Mouse (Mus musculus) CH12.LX (cell line): ENCODE measurements at regions not wholly inside any gene's neighbourhood (a gene's known extent, or its start where the extent isn't known, plus 50 kb on each side); places are given as distances from the start of the nearest gene placed in this dataset.

Experiments used
- DNase-seq: peaks from one replicate; pipeline ENCODE4 v3.0.0-alpha.2; 2013; ENCODE audit errors: extremely low read depth
- H3K27ac ChIP-seq: 2 replicates; pipeline ENCODE4 v1.5.1; 2012; ENCODE audit warnings: low read depth, mild to moderate bottlenecking, control low read depth, moderate library complexity; ENCODE audit not compliant: insufficient read depth
- H3K27me3 ChIP-seq: replicated peaks from 2 replicates; pipeline ENCODE3; 2012; ENCODE audit warnings: inconsistent platforms
- H3K36me3 ChIP-seq, 2 experiments: replicated peaks in 1 of 2; 2 replicates each; pipeline versions ENCODE3 to v1.6.1; 2012; ENCODE audit warnings: inconsistent platforms in 1 of 2, low read length in 1 of 2, mild to moderate bottlenecking in 1 of 2, mixed read lengths in 1 of 2, moderate library complexity in 1 of 2; ENCODE audit not compliant: control insufficient read depth in 1 of 2, insufficient read depth in 1 of 2
- H3K4me1 ChIP-seq, 2 experiments: 2 replicates each; pipeline ENCODE4 v1.6.1; 2012; ENCODE audit warnings: inconsistent platforms in 1 of 2, moderate library complexity in 1 of 2; ENCODE audit not compliant: insufficient read depth in 2 of 2, control insufficient read depth in 1 of 2
- H3K4me2 ChIP-seq: 2 replicates; pipeline ENCODE4 v1.6.1; 2012; ENCODE audit warnings: low read depth, mild to moderate bottlenecking, control low read depth; ENCODE audit not compliant: poor library complexity, insufficient read depth, severe bottlenecking
- H3K4me3 ChIP-seq, 3 experiments: fragments of 150-350 bp in 1 of 3; sonication (generic) in 1 of 3; replicated peaks in 1 of 3; 2 replicates each; pipeline versions ENCODE3 to v1.5.1; 2011 to 2012; ENCODE audit warnings: low read depth in 2 of 3, low read length in 2 of 3, mild to moderate bottlenecking in 2 of 3, moderate library complexity in 2 of 3, control low read depth in 1 of 3, improper control_type of control experiment in 1 of 3, inconsistent platforms in 1 of 3, mixed read lengths in 1 of 3; ENCODE audit not compliant: poor library complexity in 1 of 3
- H3K79me2 ChIP-seq: replicated peaks from 2 replicates; pipeline ENCODE4 v1.6.1; 2012; ENCODE audit warnings: mild to moderate bottlenecking, moderate library complexity; ENCODE audit not compliant: control insufficient read depth, poor library complexity, insufficient read depth, severe bottlenecking; ENCODE audit errors: extremely low read depth
- H3K9ac ChIP-seq: 2 replicates; pipeline ENCODE4 v1.6.1; 2012; ENCODE audit warnings: low read depth, mild to moderate bottlenecking, control low read depth, moderate library complexity; ENCODE audit not compliant: insufficient read depth
- H3K9me3 ChIP-seq: replicated peaks from 2 replicates; pipeline ENCODE3; 2012; ENCODE audit warnings: low read length, inconsistent platforms, mixed read lengths
- CHD1 ChIP-seq: IDR thresholded peaks from 2 replicates; pipeline ENCODE4 v1.6.1; 2012; ENCODE audit warnings: low read depth, low read length, improper control_type of control experiment, inconsistent platforms
- CTCF ChIP-seq, 2 experiments: IDR thresholded peaks in 1 of 2; conservative IDR thresholded peaks in 1 of 2; 2 replicates each; pipeline ENCODE4 v1.5.1; 2011 to 2012; ENCODE audit warnings: low read depth in 2 of 2, low read length in 2 of 2, improper control_type of control experiment in 1 of 2, inconsistent platforms in 1 of 2, mild to moderate bottlenecking in 1 of 2, moderate library complexity in 1 of 2
- E2F4 ChIP-seq: IDR thresholded peaks from 2 replicates; pipeline ENCODE4 v1.6.1; 2011; ENCODE audit warnings: low read depth, low read length, improper control_type of control experiment; ENCODE audit not compliant: insufficient replicate concordance
- EP300 ChIP-seq: IDR thresholded peaks from 2 replicates; pipeline ENCODE4 v1.6.1; 2011; ENCODE audit warnings: low read length, improper control_type of control experiment
- ETS1 ChIP-seq: conservative IDR thresholded peaks from 2 replicates; pipeline ENCODE4 v1.6.1; 2012; ENCODE audit warnings: low read depth, mild to moderate bottlenecking, inconsistent platforms, low read length, improper control_type of control experiment, moderate library complexity
- IRF4 ChIP-seq: IDR thresholded peaks from 2 replicates; pipeline ENCODE4 v1.6.1; 2014; ENCODE audit warnings: low read depth, mild to moderate bottlenecking, inconsistent platforms, low read length, improper control_type of control experiment
- JUN ChIP-seq: IDR thresholded peaks from 2 replicates; pipeline ENCODE4 v1.6.1; 2011; ENCODE audit warnings: low read depth, mild to moderate bottlenecking, low read length, improper control_type of control experiment, moderate library complexity; ENCODE audit not compliant: insufficient read depth
- KAT2A ChIP-seq: IDR thresholded peaks from 2 replicates; pipeline ENCODE4 v1.6.1; 2012; ENCODE audit warnings: low read length, improper control_type of control experiment, inconsistent platforms; ENCODE audit not compliant: insufficient replicate concordance
- MAFK ChIP-seq: IDR thresholded peaks from 2 replicates; pipeline ENCODE4 v1.6.1; 2011; ENCODE audit warnings: low read length, improper control_type of control experiment; ENCODE audit not compliant: insufficient replicate concordance
- MAX ChIP-seq: IDR thresholded peaks from 2 replicates; pipeline ENCODE4 v1.6.1; 2011; ENCODE audit warnings: low read length, improper control_type of control experiment
- MAZ ChIP-seq: IDR thresholded peaks from 2 replicates; pipeline ENCODE4 v1.6.1; 2012; ENCODE audit warnings: low read depth, mild to moderate bottlenecking, inconsistent platforms, low read length, improper control_type of control experiment, moderate library complexity
- MEF2A ChIP-seq: IDR thresholded peaks from 2 replicates; pipeline ENCODE4 v1.6.1; 2014; ENCODE audit warnings: low read depth, mild to moderate bottlenecking, inconsistent platforms, low read length, improper control_type of control experiment, borderline replicate concordance
- NELFE ChIP-seq: IDR thresholded peaks from 2 replicates; pipeline ENCODE4 v1.6.1; 2011; ENCODE audit warnings: low read depth, low read length, improper control_type of control experiment
- NRF1 ChIP-seq: IDR thresholded peaks from 2 replicates; pipeline ENCODE4 v1.6.1; 2014; ENCODE audit warnings: low read depth, mild to moderate bottlenecking, inconsistent platforms, low read length, improper control_type of control experiment, moderate library complexity
- PAX5 ChIP-seq: IDR thresholded peaks from 2 replicates; pipeline ENCODE4 v1.6.1; 2012; ENCODE audit warnings: low read length, inconsistent platforms, mixed read lengths
- POLR2A ChIP-seq: IDR thresholded peaks from 2 replicates; pipeline ENCODE4 v1.6.1; 2011; ENCODE audit warnings: low read depth, mild to moderate bottlenecking, improper control_type of control experiment, low read length
- POLR2AphosphoS2 ChIP-seq: IDR thresholded peaks from 2 replicates; pipeline ENCODE4 v1.6.1; 2011; ENCODE audit warnings: low read depth, low read length, improper control_type of control experiment
- TBP ChIP-seq: conservative IDR thresholded peaks from 2 replicates; pipeline ENCODE4 v1.6.1; 2011; ENCODE audit warnings: low read depth, low read length, improper control_type of control experiment
- TCF12 ChIP-seq: IDR thresholded peaks from 2 replicates; pipeline ENCODE4 v1.6.1; 2014; ENCODE audit warnings: low read depth, mild to moderate bottlenecking, inconsistent platforms, low read length, improper control_type of control experiment
- USF1 ChIP-seq: IDR thresholded peaks from 2 replicates; pipeline ENCODE4 v1.6.1; 2014; ENCODE audit warnings: low read depth, mild to moderate bottlenecking, inconsistent platforms, low read length, improper control_type of control experiment
- USF2 ChIP-seq: conservative IDR thresholded peaks from 2 replicates; pipeline ENCODE4 v1.6.1; 2011; ENCODE audit warnings: low read depth, low read length, improper control_type of control experiment
- ZC3H11A ChIP-seq: IDR thresholded peaks from 2 replicates; pipeline ENCODE4 v1.6.1; 2012; ENCODE audit warnings: low read depth, mild to moderate bottlenecking, inconsistent platforms, low read length, improper control_type of control experiment
- dilution Hi-C: fragments of 300-500 bp; cut with MboI; formaldehyde crosslinking; loops from 2 replicates; pipeline ENCODE4 v1.14.3; 2020; ENCODE audit warnings: low sequenced_read_pairs; ENCODE audit not compliant: extremely low pct_unique_long_range_greater_than_20kb, extremely low pct_ligation_motif_present
- in situ Hi-C: fragments of 300-500 bp; cut with MboI; formaldehyde crosslinking; loops from 3 replicates; pipeline ENCODE4 v1.14.3; 2019; ENCODE audit warnings: low sequenced_read_pairs, low pct_ligation_motif_present, low pct_unique_long_range_greater_than_20kb, mixed read lengths

DNA sequence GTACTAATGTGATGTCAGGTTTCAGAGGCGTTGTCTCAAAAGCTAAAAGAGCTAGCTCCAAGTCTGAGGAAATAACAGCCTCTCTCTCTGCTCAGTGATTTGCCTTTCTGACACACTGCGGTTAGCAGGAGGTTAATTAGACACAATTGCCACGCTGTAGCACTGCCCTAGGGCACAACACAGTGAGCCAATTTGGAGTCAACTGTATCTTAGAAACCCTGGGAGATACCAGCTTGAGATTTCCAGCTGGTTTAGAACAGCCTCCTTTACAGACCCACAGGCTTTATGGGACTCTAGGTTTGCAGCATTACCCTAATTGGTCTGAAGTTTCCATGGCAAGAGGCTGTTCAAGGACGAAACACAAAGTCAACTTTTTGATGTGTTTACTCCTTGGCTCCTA lies 176.9 kb upstream of the Fer start:
- H3K4me1 ChIP-seq = peaks cover 8 to 14% of the 10 kb centered on the region in 2 experiments
- peaks cover 3 to 4% of the 10 kb centered on the region in 2 experiments for H3K36me3 ChIP-seq
- H3K9me3 ChIP-seq = no peaks in the 10 kb centered on the region
- no peaks in the 10 kb centered on the region for H3K27me3 ChIP-seq
- no peak overlapping the region for H3K4me3 ChIP-seq
- no peak overlapping the region for H3K4me2 ChIP-seq
- no peak overlapping the region for H3K27ac ChIP-seq
- DNase-seq = no peak
- no peak overlapping the region for H3K9ac ChIP-seq
- no peaks in the 10 kb centered on the region for H3K79me2 ChIP-seq
- no peak for TF ChIP-seq ZC3H11A
- no peak for TF ChIP-seq POLR2A
- no peak for TF ChIP-seq E2F4
- TF ChIP-seq USF1 = no peak
- TF ChIP-seq MEF2A = no peak
- no peak for TF ChIP-seq POLR2AphosphoS2
- no peak for TF ChIP-seq USF2
- no peak for TF ChIP-seq NELFE
- TF ChIP-seq NRF1 = no peak
- no peak for TF ChIP-seq TBP
- TF ChIP-seq MAZ = no peak
- no peak for TF ChIP-seq PAX5
- TF ChIP-seq ETS1 = no peak
- no peak for TF ChIP-seq JUN
- TF ChIP-seq MAX = no peak
- TF ChIP-seq IRF4 = no peak
- TF ChIP-seq CTCF (conservative IDR thresholded peaks at IDR 0.05 in 1 of 2, IDR thresholded peaks at IDR 0.05 in 1 of 2; ENCODE audit: low read depth in 2 of 2, low read length in 2 of 2) = no peak
- TF ChIP-seq CHD1 = no peak
- dilution Hi-C loops (no loop called here), in situ Hi-C loops (no loop called here)

DNA sequence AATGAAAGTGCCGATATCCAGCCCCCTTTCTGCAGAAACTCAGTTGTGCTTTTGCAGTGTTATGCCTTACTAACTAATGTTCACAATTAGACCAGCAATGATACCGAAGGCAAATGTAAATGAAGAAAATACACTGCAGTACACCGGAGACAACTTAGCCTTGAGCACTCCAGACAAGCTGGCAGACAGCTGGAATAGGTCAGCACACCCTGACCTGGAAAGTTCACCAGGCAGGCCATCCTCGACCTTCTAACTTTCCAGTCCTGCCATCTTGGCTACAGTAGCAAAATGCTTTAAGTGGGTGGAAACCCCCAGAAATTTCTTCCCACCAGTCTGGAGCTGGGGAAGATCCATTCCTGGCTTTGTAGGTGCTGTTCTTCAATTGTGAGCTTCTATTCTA lies 176.5 kb upstream of the Fer start:
- no peak overlapping the region for H3K27ac ChIP-seq
- peaks cover 3 to 4% of the 10 kb centered on the region in 2 experiments for H3K36me3 ChIP-seq
- in situ Hi-C loops = no loop called here
- H3K9me3 ChIP-seq = no peaks in the 10 kb centered on the region
- no peak for DNase-seq
- H3K4me2 ChIP-seq = no peak overlapping the region
- no peak overlapping the region for H3K4me3 ChIP-seq
- H3K9ac ChIP-seq = no peak overlapping the region
- TF ChIP-seq MAFK = no peak
- TF ChIP-seq KAT2A = no peak
- TF ChIP-seq TCF12 = no peak
- no peak for TF ChIP-seq PAX5
- TF ChIP-seq MAX = no peak
- TF ChIP-seq EP300 = no peak
- TF ChIP-seq, all 38 proteins: peak for 0
- peaks cover 8 to 15% of the 10 kb centered on the region in 2 experiments for H3K4me1 ChIP-seq
- dilution Hi-C loops = no loop called here
- no peaks in the 10 kb centered on the region for H3K79me2 ChIP-seq
- no peaks in the 10 kb centered on the region for H3K27me3 ChIP-seq
